Mouse (Mus musculus) CH12.LX (cell line): ENCODE data around the gene Eif4e. TPM values are rescaled to one million over a fixed set of nuclear protein-coding genes. Genes with fewer than 3 reads are reported as not detected.

Source experiments
- DNase-seq: peaks from one replicate; pipeline ENCODE4 v3.0.0-alpha.2; 2013; ENCODE audit errors: extremely low read depth
- H3K27ac ChIP-seq: 2 replicates; pipeline ENCODE4 v1.5.1; 2012; ENCODE audit warnings: low read depth, mild to moderate bottlenecking, control low read depth, moderate library complexity; ENCODE audit not compliant: insufficient read depth
- H3K27me3 ChIP-seq: replicated peaks from 2 replicates; pipeline ENCODE3; 2012; ENCODE audit warnings: inconsistent platforms
- H3K36me3 ChIP-seq, 2 experiments: replicated peaks in 1 of 2; 2 replicates each; pipeline versions ENCODE3 to v1.6.1; 2012; ENCODE audit warnings: inconsistent platforms in 1 of 2, low read length in 1 of 2, mild to moderate bottlenecking in 1 of 2, mixed read lengths in 1 of 2, moderate library complexity in 1 of 2; ENCODE audit not compliant: control insufficient read depth in 1 of 2, insufficient read depth in 1 of 2
- H3K4me1 ChIP-seq, 2 experiments: 2 replicates each; pipeline ENCODE4 v1.6.1; 2012; ENCODE audit warnings: inconsistent platforms in 1 of 2, moderate library complexity in 1 of 2; ENCODE audit not compliant: insufficient read depth in 2 of 2, control insufficient read depth in 1 of 2
- H3K4me2 ChIP-seq: 2 replicates; pipeline ENCODE4 v1.6.1; 2012; ENCODE audit warnings: low read depth, mild to moderate bottlenecking, control low read depth; ENCODE audit not compliant: poor library complexity, insufficient read depth, severe bottlenecking
- H3K4me3 ChIP-seq, 3 experiments: fragments of 150-350 bp in 1 of 3; sonication (generic) in 1 of 3; replicated peaks in 1 of 3; 2 replicates each; pipeline versions ENCODE3 to v1.5.1; 2011 to 2012; ENCODE audit warnings: low read depth in 2 of 3, low read length in 2 of 3, mild to moderate bottlenecking in 2 of 3, moderate library complexity in 2 of 3, control low read depth in 1 of 3, improper control_type of control experiment in 1 of 3, inconsistent platforms in 1 of 3, mixed read lengths in 1 of 3; ENCODE audit not compliant: poor library complexity in 1 of 3
- H3K79me2 ChIP-seq: replicated peaks from 2 replicates; pipeline ENCODE4 v1.6.1; 2012; ENCODE audit warnings: mild to moderate bottlenecking, moderate library complexity; ENCODE audit not compliant: control insufficient read depth, poor library complexity, insufficient read depth, severe bottlenecking; ENCODE audit errors: extremely low read depth
- H3K9ac ChIP-seq: 2 replicates; pipeline ENCODE4 v1.6.1; 2012; ENCODE audit warnings: low read depth, mild to moderate bottlenecking, control low read depth, moderate library complexity; ENCODE audit not compliant: insufficient read depth
- H3K9me3 ChIP-seq: replicated peaks from 2 replicates; pipeline ENCODE3; 2012; ENCODE audit warnings: low read length, inconsistent platforms, mixed read lengths
- BHLHE40 ChIP-seq: IDR thresholded peaks from 2 replicates; pipeline ENCODE4 v1.6.1; 2011; ENCODE audit warnings: mild to moderate bottlenecking, low read depth, low read length, improper control_type of control experiment
- CHD2 ChIP-seq: IDR thresholded peaks from 2 replicates; pipeline ENCODE4 v1.6.1; 2011; ENCODE audit warnings: low read length, improper control_type of control experiment
- CTCF ChIP-seq, 2 experiments: IDR thresholded peaks in 1 of 2; conservative IDR thresholded peaks in 1 of 2; 2 replicates each; pipeline ENCODE4 v1.5.1; 2011 to 2012; ENCODE audit warnings: low read depth in 2 of 2, low read length in 2 of 2, improper control_type of control experiment in 1 of 2, inconsistent platforms in 1 of 2, mild to moderate bottlenecking in 1 of 2, moderate library complexity in 1 of 2
- E2F4 ChIP-seq: IDR thresholded peaks from 2 replicates; pipeline ENCODE4 v1.6.1; 2011; ENCODE audit warnings: low read depth, low read length, improper control_type of control experiment; ENCODE audit not compliant: insufficient replicate concordance
- ELF1 ChIP-seq: IDR thresholded peaks from 2 replicates; pipeline ENCODE4 v1.6.1; 2014; ENCODE audit warnings: low read depth, mild to moderate bottlenecking, inconsistent platforms, low read length, improper control_type of control experiment
- EP300 ChIP-seq: IDR thresholded peaks from 2 replicates; pipeline ENCODE4 v1.6.1; 2011; ENCODE audit warnings: low read length, improper control_type of control experiment
- ETS1 ChIP-seq: conservative IDR thresholded peaks from 2 replicates; pipeline ENCODE4 v1.6.1; 2012; ENCODE audit warnings: low read depth, mild to moderate bottlenecking, inconsistent platforms, low read length, improper control_type of control experiment, moderate library complexity
- GABPA ChIP-seq: IDR thresholded peaks from 2 replicates; pipeline ENCODE4 v1.6.1; 2012; ENCODE audit warnings: low read depth, low read length, improper control_type of control experiment, inconsistent platforms; ENCODE audit not compliant: insufficient replicate concordance
- HCFC1 ChIP-seq: IDR thresholded peaks from 2 replicates; pipeline ENCODE4 v1.6.1; 2012; ENCODE audit warnings: low read depth, mild to moderate bottlenecking, inconsistent platforms, low read length, improper control_type of control experiment
- IRF4 ChIP-seq: IDR thresholded peaks from 2 replicates; pipeline ENCODE4 v1.6.1; 2014; ENCODE audit warnings: low read depth, mild to moderate bottlenecking, inconsistent platforms, low read length, improper control_type of control experiment
- JUN ChIP-seq: IDR thresholded peaks from 2 replicates; pipeline ENCODE4 v1.6.1; 2011; ENCODE audit warnings: low read depth, mild to moderate bottlenecking, low read length, improper control_type of control experiment, moderate library complexity; ENCODE audit not compliant: insufficient read depth
- JUND ChIP-seq: conservative IDR thresholded peaks from 2 replicates; pipeline ENCODE4 v1.6.1; 2011; ENCODE audit warnings: low read depth, low read length, improper control_type of control experiment
- KAT2A ChIP-seq: IDR thresholded peaks from 2 replicates; pipeline ENCODE4 v1.6.1; 2012; ENCODE audit warnings: low read length, improper control_type of control experiment, inconsistent platforms; ENCODE audit not compliant: insufficient replicate concordance
- MAFK ChIP-seq: IDR thresholded peaks from 2 replicates; pipeline ENCODE4 v1.6.1; 2011; ENCODE audit warnings: low read length, improper control_type of control experiment; ENCODE audit not compliant: insufficient replicate concordance
- MAX ChIP-seq: IDR thresholded peaks from 2 replicates; pipeline ENCODE4 v1.6.1; 2011; ENCODE audit warnings: low read length, improper control_type of control experiment
- MAZ ChIP-seq: IDR thresholded peaks from 2 replicates; pipeline ENCODE4 v1.6.1; 2012; ENCODE audit warnings: low read depth, mild to moderate bottlenecking, inconsistent platforms, low read length, improper control_type of control experiment, moderate library complexity
- MEF2A ChIP-seq: IDR thresholded peaks from 2 replicates; pipeline ENCODE4 v1.6.1; 2014; ENCODE audit warnings: low read depth, mild to moderate bottlenecking, inconsistent platforms, low read length, improper control_type of control experiment, borderline replicate concordance
- MXI1 ChIP-seq: IDR thresholded peaks from 2 replicates; pipeline ENCODE4 v1.6.1; 2011; ENCODE audit warnings: mild to moderate bottlenecking, low read depth, low read length, improper control_type of control experiment
- NELFE ChIP-seq: IDR thresholded peaks from 2 replicates; pipeline ENCODE4 v1.6.1; 2011; ENCODE audit warnings: low read depth, low read length, improper control_type of control experiment
- NRF1 ChIP-seq: IDR thresholded peaks from 2 replicates; pipeline ENCODE4 v1.6.1; 2014; ENCODE audit warnings: low read depth, mild to moderate bottlenecking, inconsistent platforms, low read length, improper control_type of control experiment, moderate library complexity
- PAX5 ChIP-seq: IDR thresholded peaks from 2 replicates; pipeline ENCODE4 v1.6.1; 2012; ENCODE audit warnings: low read length, inconsistent platforms, mixed read lengths
- POLR2A ChIP-seq: IDR thresholded peaks from 2 replicates; pipeline ENCODE4 v1.6.1; 2011; ENCODE audit warnings: low read depth, mild to moderate bottlenecking, improper control_type of control experiment, low read length
- POLR2AphosphoS2 ChIP-seq: IDR thresholded peaks from 2 replicates; pipeline ENCODE4 v1.6.1; 2011; ENCODE audit warnings: low read depth, low read length, improper control_type of control experiment
- RAD21 ChIP-seq: IDR thresholded peaks from 2 replicates; pipeline ENCODE4 v1.6.1; 2011; ENCODE audit warnings: low read depth, mild to moderate bottlenecking, low read length, improper control_type of control experiment, moderate library complexity
- RCOR1 ChIP-seq: conservative IDR thresholded peaks from 2 replicates; pipeline ENCODE4 v1.6.1; 2012; ENCODE audit warnings: low read depth, mild to moderate bottlenecking, inconsistent platforms, low read length, improper control_type of control experiment
- SIN3A ChIP-seq: IDR thresholded peaks from 2 replicates; pipeline ENCODE4 v1.6.1; 2012; ENCODE audit warnings: low read length, improper control_type of control experiment, inconsistent platforms
- SMC3 ChIP-seq: IDR thresholded peaks from 2 replicates; pipeline ENCODE4 v1.6.1; 2011; ENCODE audit warnings: low read depth, low read length, improper control_type of control experiment
- TBP ChIP-seq: conservative IDR thresholded peaks from 2 replicates; pipeline ENCODE4 v1.6.1; 2011; ENCODE audit warnings: low read depth, low read length, improper control_type of control experiment
- UBTF ChIP-seq: IDR thresholded peaks from 2 replicates; pipeline ENCODE4 v1.6.1; 2012; ENCODE audit warnings: low read depth, mild to moderate bottlenecking, inconsistent platforms, low read length, improper control_type of control experiment, moderate library complexity
- USF1 ChIP-seq: IDR thresholded peaks from 2 replicates; pipeline ENCODE4 v1.6.1; 2014; ENCODE audit warnings: low read depth, mild to moderate bottlenecking, inconsistent platforms, low read length, improper control_type of control experiment
- USF2 ChIP-seq: conservative IDR thresholded peaks from 2 replicates; pipeline ENCODE4 v1.6.1; 2011; ENCODE audit warnings: low read depth, low read length, improper control_type of control experiment
- ZKSCAN1 ChIP-seq: IDR thresholded peaks from 2 replicates; pipeline ENCODE4 v1.6.1; 2012; ENCODE audit warnings: low read depth, inconsistent platforms, low read length, improper control_type of control experiment, borderline replicate concordance
- ZMIZ1 ChIP-seq: IDR thresholded peaks from 2 replicates; pipeline ENCODE4 v1.6.1; 2012; ENCODE audit warnings: low read depth, mild to moderate bottlenecking, inconsistent platforms, low read length, improper control_type of control experiment
- ZNF384 ChIP-seq: IDR thresholded peaks from 2 replicates; pipeline ENCODE4 v1.6.1; 2012; ENCODE audit warnings: low read depth, low read length, improper control_type of control experiment, inconsistent platforms
- dilution Hi-C: fragments of 300-500 bp; cut with MboI; formaldehyde crosslinking; loops from 2 replicates; pipeline ENCODE4 v1.14.3; 2020; ENCODE audit warnings: low sequenced_read_pairs; ENCODE audit not compliant: extremely low pct_unique_long_range_greater_than_20kb, extremely low pct_ligation_motif_present
- in situ Hi-C: fragments of 300-500 bp; cut with MboI; formaldehyde crosslinking; loops from 3 replicates; pipeline ENCODE4 v1.14.3; 2019; ENCODE audit warnings: low sequenced_read_pairs, low pct_ligation_motif_present, low pct_unique_long_range_greater_than_20kb, mixed read lengths
- polyA plus RNA-seq: library from polyadenylated mRNA; unstranded; fragments of >175 nt; gene quantifications from 2 replicates; pipeline ENCODE4 v1.2.1, GENCODE M21; 2012; ENCODE audit warnings: low read depth; ENCODE audit not compliant: insufficient read length
- total RNA-seq, 2 experiments: library from RNA; depleted of rRNA; stranded (reverse); fragments of 300-350 nt in 1 of 2; fragments of >200 nt in 1 of 2; gene quantifications; 2 replicates each; pipeline ENCODE4 v1.2.3; 2012 to 2014

The Eif4e gene
- total and polyA plus RNA-seq, 3 experiments = 490 to 850 (median 590) TPM

- TF ChIP-seq TBP (no peak), SMC3 (no peak)
Observed at GRCm38 (mm10) chr3:138530578-138531478, 4.8 kb downstream of the Eif4e start (continued).

DNA sequence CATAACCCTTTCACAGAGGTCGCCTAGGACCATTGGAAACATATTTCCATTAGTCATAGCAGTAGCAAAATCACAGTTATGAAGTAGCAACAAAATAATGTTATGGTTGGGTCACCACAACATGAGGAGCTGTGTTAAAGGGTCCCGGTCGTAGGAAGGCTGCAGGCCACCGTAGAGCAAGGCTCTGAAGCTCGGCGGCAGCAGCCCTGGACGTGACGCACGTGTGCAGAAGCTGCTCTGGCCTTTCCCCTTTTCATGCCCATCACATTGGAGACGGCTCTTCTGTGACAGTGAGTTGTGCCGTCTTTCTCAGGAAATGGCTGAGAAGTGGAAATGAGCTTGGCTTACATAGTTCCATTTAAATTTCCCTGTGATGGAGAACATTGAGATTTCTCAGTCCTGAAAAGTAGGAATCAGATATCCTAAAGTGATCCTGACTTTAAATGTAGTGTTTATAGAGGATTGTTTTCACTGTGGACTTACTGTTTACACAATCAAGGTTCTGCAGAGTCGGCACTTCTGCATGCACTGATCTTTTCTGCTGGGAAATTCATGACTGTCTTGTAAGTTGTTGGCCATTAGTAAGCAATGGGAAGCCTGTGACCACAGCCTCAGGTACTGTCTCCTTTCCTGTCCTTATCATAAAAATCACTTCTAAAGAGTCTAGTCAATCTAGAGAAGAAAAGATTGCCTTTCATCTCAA is 5.7 kb downstream of the Eif4e start:
- peak overlapping the region; percentile 92 for H3K4me2 ChIP-seq
- H3K79me2 ChIP-seq = peaks cover 89% of the 10 kb centered on the region
- in situ Hi-C loops = no loop called here
- TF ChIP-seq TBP (0 out of 2 replicates have a peak, but pooled peaks have one; percentile 18), KAT2A (no peak), MXI1 (peak; percentile 95), RCOR1 (no peak), HCFC1 (no peak), ZKSCAN1 (no peak), EP300 (peak; percentile 67), JUN (no peak), MAFK (peak; percentile 85), ETS1 (no peak; the same call in none of the 2 replicates), JUND (peak; percentile 52; the same call in 1 of the 2 replicates), CHD2 (no peak), MAX (peak; percentile 80), CTCF (conservative IDR thresholded peaks at IDR 0.05 in 1 of 2, IDR thresholded peaks at IDR 0.05 in 1 of 2; ENCODE audit: low read depth in 2 of 2, low read length in 2 of 2) (no peak), PAX5 (no peak), ELF1 (no peak), MEF2A (no peak), IRF4 (peak; percentile 51), BHLHE40 (peak; percentile 95), ZNF384 (no peak), GABPA (no peak), NELFE (no peak), USF1 (no peak), SMC3 (no peak), MAZ (no peak), POLR2A (no peak), NRF1 (no peak), USF2 (no peak), POLR2AphosphoS2 (no peak), ZMIZ1 (no peak), SIN3A (no peak), RAD21 (no peak), E2F4 (no peak), UBTF (peak; percentile 56; the same call in 1 of the 2 replicates)

More for the DNA sequence above, 5.7 kb downstream of the Eif4e start:
- H3K9ac ChIP-seq = peak overlapping the region; percentile 18; the same call in 1 of the 2 replicates
- peak overlapping the region in 2 of 3 experiments; percentile 3 to 10 for H3K4me3 ChIP-seq
- no peaks in the 10 kb centered on the region for H3K9me3 ChIP-seq
- H3K36me3 ChIP-seq = peaks cover 8 to 37% of the 10 kb centered on the region in 2 experiments
- peaks cover 10 to 55% of the 10 kb centered on the region in 2 experiments for H3K4me1 ChIP-seq
- dilution Hi-C loops = no loop called here
- H3K27me3 ChIP-seq = no peaks in the 10 kb centered on the region
- no peak overlapping the region; the same call in 1 of the 2 replicates for H3K27ac ChIP-seq
- peak; percentile 51 for DNase-seq
